Mouse (Mus musculus): ENCODE measurements around the gene Chrm1.

The Chrm1 gene

DNA sequence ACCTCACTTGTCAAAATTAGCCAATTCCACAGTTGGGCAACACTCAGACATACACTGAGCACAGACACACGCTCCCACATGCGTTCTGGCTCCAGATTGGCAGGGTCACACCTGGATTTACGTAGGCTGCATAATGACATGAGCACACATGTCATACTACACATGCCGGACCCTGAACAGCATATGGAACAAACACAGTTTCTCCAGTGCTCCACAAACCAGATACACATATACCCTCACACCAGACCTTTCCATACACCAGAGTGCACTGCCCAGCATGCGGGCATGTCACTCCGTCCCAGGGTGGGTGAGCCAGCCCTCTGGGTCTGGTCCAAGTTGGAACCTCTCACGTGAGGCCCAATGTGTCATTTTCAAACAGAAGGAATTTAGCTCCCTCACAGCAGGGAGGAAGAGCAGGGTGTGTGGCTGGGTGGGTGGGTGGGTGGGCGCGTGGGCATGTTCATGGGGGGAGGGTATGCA is at the start of gene Chrm1:
Gene Chrm1 (plus strand): TSS at position 430 of the 480 bp plus-strand sequence.
- no peak for DNase-seq (ENCODE audit: low read depth, low spot score)

DNA sequence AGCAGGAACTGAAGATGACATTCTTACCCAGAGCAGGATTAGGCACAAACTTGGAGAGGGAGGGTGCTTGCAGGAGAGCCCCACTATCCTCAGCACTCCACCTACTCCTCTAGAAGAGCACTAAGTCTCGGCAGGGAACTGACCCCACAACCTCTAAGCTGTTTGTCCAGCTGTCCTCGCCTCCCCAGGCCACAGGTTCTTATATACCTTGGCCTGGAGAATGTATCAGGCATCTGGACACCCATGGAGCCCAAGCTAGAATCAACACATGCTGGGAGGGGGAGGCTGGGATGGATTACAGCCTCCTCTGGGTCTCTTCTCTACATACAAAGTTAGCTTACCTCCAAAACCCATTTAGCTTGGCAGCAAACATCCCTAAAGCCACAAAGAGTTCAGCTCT is 49.2 kb upstream of the Chrm1 start:
- no peak for DNase-seq (ENCODE audit: low read depth, low spot score)

DNA sequence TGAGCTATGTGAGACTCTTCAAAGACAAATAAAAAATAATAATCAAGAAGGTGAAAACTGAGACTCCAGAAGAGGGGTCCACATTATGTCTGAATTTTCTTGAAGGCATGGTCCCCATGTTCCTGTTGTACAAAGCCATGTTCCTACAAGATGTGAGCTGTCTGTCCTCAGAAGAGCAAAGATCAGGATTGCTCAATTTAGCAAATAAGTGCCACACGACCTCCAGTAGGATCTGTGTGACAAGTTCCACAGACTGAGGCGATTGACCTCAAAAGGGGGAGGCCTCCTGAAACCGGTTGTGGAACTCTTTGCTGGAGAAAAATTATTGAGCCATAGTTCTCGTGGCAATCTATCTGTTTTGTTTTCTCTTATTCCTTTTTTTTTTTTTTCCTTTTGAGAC is 47.3 kb upstream of the Chrm1 start:
- DNase-seq (ENCODE audit: low read depth, low spot score): no peak

DNA sequence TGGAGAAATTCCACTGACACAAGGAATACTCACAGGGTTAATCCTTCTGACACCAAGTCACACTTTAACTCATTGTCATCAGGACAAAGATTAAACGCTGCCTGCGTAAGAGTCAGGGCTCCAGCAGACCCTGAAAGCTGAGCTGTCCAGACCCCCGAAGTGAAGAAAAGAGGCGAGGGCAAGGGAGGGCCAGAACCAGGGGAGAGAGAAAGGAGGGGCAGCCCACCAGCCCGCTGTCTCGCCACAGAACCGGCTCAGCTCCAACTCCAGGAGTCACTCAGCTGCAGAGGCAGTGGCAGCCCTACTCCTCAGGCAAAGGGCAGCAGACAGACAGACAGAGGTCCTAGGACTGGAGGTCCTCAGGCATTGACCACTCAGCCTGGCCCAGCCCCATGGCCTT is 45.7 kb upstream of the Chrm1 start, which contains the start of gene Slc22a6:
Gene Slc22a6 (plus strand): TSS at position 136 of the 400 bp plus-strand sequence.
- no peak for DNase-seq (ENCODE audit: low read depth, low spot score)

DNA sequence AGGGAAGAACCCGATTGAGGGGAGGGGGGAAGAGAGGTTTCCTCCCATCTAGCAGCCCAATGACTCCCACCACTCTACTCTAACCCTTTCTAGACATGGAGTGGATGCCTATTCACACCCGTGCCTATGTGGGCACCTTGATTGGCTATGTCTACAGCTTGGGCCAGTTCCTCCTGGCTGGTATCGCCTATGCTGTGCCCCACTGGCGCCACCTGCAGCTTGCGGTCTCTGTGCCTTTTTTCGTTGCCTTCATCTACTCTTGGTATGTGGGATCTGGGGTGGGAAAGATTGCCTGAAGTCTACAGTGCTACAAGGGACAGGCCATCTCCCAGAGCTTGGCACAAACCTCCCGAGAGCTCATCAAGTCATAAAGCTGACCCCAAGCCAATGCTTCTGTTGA is 42.5 kb upstream of the Chrm1 start:
- DNase-seq (ENCODE audit: low read depth, low spot score): no peak

DNA sequence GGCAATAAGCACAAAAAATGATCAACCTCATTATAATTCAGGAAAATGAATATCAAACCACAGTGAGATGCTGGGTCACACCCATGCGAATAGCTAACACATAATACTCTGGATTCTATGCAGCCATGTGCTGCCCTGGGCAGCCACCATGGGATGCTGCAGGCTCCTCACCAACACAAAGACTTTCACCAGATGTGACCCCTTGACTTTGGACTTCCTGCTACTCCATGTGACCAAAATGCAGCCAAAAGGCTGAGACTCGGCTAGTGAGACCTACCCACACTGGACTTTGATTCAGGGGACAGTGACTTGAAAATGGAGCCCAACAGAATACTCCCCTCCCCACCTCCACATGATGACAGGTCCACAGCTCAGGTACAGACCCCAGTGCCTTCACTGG is 33.3 kb upstream of the Chrm1 start:
- DNase-seq (ENCODE audit: low read depth, low spot score): no peak

DNA sequence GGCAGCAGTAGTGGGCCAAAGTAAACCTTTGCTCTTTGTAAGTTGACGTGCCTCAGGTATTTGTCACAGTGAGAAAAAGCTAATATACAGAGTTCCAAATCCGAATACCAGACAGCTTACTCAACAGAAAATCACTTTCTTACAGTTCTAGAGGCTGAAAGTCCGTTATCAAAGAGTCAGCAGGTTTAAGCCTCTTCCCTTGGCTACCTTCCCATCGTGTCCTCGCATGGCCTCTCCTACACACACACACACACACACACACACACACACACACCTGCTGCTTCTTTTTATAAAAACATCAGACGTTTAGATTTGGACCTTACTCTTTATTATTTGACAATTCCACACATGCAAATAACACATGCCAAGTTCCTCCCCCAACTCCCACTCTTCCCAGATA is 32.8 kb upstream of the Chrm1 start:
- no peak for DNase-seq (ENCODE audit: low read depth, low spot score)

DNA sequence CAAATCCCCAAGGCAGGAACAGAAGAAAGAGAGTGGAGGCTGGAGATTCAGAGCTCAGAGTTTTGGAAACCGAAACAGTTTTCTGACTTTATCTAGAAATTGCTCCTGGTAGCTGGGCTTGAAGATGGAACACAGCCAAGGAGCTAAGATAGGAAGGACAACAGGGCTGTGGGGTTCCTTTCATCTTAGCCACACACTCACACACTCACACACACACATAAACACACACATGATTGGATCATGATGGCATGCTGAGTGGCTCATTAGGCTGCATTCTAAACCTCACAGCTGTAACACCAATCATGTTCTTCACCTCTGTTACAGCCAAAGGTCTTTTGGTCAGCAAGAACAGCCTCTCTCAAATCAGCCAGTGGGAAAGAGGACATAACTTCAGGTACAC is 31.6 kb upstream of the Chrm1 start:
- no peak for DNase-seq (ENCODE audit: low read depth, low spot score)

DNA sequence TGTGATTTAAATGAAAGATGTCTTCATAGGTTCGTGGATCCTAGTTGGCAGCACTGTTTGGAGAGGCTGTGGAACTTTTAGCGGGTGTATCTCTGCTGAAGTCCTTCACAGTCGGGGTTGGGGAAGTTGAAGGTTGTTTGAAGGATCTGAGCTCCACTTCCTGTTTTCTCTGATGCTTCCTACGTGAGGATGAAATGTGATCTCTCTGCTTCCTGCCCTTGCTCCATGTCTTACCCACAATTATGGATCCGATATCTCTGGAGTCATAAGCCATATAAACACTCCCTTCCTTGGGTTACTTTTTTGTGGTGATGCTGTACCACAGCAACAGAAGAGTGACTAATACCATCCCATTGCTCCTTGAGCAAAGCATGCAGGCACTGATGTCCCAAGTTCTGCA is 21.5 kb upstream of the Chrm1 start:
- no peak for DNase-seq (ENCODE audit: low read depth, low spot score)

DNA sequence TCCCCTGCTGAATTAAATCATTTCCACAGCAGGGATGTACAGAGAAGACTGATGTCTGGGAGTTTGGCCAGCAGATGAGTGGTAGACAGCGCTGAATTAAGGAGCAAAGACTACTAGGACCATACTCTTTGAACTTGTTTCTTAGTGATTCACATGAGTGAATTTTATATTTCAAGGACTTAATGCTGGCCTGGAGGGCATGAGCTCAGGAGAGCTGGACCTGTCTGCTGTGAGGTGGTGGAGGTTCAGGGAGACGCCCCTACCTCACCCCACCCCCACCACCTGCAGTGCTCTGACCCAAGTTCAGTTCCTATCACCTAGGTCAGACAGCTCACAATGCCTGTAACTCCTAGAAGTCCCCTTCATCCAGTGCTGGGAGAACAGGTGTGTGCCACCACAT is 17.2 kb upstream of the Chrm1 start:
- no peak for DNase-seq (ENCODE audit: low read depth, low spot score)

DNA sequence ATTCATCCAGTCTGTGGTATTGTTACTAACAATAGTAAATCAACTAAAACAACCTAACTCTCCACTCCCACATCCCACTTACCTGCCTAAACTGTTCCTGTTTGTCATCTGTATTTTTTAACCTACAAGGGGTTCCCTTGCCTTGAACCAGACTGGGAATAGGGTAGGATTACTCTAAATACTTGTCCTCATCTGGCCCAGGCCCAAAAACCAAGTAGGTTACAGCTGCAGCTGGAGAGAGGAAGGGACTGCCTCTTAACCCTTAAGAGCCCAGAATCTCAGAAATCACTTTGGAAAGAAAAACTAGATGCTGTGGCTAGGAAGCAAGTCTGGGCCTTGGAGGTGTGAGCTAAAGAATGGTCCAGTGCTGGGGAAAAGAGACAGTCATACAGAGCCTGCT is 7.8 kb upstream of the Chrm1 start:
- no peak for DNase-seq (ENCODE audit: low read depth, low spot score)

DNA sequence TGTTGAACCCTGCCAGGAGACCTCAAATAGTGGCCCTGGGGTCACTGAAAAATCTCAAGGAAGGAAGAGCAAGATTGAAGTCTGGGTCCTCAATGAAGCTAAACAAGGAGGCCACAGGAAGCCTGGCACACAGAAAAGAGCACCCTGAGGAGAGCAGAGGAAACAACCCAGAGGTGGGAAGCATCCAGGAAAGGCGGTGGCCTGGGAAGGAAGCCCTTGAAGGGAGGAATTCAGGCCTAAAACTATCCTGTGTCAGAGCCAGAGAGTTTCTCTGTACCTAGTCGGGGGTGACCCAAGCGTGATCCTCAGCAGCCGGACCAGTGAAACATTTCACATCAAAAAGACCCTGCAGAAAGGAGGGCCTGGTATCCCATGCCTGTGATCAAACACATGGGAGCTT is 7.2 kb upstream of the Chrm1 start:
- no peak for DNase-seq (ENCODE audit: low read depth, low spot score)

DNA sequence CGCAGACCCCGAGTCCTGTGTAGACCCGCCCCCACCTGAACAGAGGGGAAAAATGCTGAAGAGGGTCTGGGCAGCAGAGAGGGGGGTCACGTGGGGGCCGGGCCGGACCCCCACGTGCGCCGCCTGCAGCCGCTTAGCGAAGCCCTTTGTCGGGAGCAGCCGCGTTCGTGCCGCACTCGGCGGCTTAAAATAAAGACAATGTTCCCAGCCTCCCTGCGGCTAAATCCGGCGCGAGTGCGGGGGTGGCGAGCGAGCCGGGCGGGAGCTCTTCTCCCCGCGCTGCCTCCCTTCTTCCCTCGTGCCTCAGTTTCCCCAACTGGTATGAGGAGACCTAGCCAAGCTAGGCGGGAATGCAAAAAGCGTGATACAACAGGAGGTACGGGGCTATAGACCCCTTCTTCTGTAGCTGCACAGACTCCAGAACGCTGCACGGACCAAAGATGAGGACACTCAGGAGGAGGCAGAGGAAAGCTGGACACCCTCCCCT is 1.7 kb upstream of the Chrm1 start:
- DNase-seq (ENCODE audit: low read depth, low spot score): no peak

DNA sequence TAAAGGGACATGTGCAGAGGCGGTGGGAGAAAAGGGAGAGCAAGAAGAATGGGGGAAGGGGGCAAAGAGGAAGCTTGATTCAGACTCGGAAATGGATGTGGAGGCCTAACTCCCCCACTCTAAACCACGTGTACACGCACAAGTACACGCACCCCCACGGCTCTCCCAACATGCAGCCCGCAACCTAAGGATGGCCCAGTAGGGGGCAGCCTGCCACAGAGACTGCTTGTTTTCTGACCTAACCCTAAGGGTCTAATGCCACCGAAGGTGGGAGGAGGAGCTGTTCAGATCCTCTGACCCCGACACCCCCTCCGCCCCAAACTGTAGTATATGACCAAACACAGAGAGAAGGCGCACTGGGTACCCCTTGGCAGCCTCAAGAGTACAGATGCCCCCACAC is 1.3 kb upstream of the Chrm1 start:
- DNase-seq (ENCODE audit: low read depth, low spot score): peak; percentile 48

DNA sequence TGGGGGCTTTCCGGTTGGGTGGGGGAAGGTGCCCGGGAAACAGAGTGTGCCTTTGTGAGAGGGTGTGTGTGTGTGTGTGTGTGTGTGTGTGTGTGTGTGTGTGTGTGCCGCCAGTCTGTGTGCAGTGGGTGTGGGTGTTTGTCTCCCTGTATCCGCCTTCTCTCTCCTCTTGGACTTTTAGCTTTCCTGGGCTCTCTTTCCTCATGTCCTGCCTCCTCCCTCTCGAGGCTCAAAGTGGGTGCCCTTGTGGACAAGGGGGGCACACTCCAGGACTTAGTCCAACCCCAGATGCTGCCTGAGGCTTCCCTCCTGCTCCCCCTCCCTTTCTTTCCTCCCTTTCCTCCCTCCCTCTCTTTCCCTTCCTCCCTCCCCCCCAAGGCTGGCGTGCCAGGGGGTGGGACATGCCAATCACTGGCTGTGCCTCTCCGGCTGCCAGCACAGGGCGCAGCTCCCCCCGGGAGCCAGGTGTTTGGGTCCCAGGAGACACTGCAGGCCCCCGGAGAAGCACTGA is 377 bp downstream of the Chrm1 start:
- DNase-seq (ENCODE audit: low read depth, low spot score): no peak

DNA sequence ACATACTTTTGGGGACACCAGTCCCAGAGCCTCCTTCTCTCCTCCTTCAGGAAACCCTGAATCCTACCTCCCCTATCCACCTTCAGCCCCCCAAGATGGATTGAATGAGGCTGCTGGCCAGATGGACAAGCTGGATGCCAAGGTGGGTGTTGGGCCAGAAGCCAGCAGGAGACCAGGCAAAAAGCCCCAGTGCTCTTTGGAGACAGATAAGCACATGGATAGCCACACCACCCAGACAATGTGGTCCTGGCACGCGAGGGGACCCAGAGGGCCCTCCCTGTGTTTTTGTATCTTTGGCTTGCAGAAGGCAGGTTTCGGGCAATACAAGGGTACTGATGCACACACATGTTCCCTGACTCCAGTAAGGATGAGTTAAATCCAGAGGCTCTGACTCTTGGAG is 1.3 kb downstream of the Chrm1 start:
- no peak for DNase-seq (ENCODE audit: low read depth, low spot score)

DNA sequence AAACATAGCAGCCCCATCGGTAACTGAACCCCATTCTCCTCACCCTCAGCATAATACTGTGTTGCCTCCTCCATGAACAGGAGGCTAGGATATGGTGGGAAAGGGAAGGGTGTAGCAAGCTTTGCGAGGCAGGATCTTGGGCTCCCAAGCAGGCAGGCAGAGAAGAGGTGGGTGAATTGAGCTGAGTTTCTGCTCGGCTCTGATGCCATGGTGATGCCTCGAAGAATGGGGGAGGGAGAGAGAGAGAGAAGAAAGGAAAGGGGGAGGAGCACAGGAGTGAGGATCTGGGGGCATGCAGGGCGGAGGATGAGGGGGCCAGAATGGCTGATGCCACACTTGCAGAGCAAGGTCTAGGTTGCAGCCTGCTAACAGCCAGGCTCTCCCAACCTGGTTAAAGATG is 2.2 kb downstream of the Chrm1 start:
- no peak for DNase-seq (ENCODE audit: low read depth, low spot score)

DNA sequence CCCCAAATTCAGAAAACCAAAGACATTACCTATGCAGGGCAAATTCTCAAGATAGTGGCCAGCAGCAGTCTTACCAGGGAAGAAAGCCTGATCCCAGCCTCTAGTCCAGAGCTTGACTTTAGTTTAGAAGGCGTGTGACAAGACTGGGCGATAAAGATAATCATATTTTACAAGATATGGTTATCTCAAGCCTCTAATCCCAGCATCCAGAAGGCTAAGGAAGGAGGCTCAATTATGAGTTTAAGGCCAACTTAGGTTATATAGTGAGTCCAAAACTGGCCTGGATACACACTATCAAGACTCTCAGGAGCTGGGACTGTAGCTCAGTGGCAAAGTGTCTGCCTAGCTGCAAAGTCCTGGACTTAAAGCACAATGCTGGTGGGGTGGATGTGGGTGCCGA is 9.3 kb downstream of the Chrm1 start:
- DNase-seq (ENCODE audit: low read depth, low spot score): no peak

DNA sequence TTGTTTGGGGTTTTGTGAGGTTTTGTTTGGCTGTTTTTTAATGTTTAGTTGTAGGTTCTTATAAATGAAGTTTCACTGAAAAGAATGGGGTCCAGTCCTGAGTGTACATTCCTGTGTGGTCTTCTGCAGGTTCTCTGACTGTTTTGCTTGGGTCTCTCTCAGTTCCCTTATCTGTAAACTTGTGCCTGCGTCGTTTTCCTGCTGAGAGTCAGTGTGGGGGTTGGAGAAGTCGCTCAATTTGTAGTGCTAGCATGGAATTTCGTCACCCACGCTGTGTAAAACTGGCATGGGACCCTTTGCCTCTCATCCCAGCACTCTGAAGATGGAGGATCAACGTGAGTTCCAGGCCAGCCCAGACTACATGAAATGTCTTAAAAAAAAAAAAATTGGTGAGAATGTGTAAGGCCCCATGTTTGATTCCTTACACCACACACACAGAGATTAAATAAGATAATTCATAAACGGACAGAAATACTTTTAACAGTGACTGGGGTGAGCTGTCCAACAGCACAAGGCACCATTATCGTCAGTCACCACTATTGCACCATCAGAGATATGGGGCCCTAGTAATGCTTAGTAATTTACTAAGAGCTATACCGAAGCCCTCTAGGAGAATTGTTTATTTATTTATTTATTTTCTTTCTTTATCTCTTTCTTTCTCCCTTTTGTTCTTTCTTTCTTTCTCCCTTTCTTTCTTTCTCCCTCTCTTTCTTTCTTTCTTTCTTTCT is 9.9 kb downstream of the Chrm1 start:
- no peak for DNase-seq (ENCODE audit: low read depth, low spot score)

DNA sequence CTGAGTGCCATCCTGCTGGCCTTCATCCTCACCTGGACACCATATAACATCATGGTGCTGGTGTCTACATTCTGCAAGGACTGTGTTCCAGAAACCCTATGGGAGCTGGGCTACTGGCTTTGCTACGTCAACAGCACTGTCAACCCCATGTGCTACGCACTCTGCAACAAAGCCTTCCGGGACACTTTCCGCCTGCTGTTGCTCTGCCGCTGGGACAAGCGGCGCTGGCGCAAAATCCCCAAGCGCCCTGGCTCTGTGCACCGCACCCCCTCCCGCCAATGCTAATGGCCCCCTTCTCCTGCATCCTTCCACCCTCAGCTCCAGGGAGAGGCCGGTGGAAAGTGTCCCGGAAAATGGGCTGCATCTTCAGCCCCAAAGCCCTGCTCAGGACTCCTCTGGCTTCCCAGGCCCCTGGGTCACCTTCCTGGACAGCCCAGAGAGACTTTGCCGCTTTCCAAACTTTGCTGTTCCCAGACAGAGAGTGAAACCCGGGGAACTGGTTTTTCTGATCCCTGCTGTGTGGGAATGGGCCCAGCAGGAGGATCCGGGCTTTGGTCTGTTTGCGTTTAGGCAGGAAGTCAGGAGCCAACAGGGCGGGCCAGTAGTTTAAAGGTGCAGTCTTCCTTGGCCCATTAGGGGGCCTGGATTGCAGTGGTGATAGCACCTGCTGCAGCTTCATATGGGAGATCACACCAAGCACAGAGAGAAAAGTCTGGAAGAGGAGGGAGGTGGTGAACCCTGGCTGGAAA is 15.6 kb downstream of the Chrm1 start:
- DNase-seq (ENCODE audit: low read depth, low spot score): peak; percentile 43

DNA sequence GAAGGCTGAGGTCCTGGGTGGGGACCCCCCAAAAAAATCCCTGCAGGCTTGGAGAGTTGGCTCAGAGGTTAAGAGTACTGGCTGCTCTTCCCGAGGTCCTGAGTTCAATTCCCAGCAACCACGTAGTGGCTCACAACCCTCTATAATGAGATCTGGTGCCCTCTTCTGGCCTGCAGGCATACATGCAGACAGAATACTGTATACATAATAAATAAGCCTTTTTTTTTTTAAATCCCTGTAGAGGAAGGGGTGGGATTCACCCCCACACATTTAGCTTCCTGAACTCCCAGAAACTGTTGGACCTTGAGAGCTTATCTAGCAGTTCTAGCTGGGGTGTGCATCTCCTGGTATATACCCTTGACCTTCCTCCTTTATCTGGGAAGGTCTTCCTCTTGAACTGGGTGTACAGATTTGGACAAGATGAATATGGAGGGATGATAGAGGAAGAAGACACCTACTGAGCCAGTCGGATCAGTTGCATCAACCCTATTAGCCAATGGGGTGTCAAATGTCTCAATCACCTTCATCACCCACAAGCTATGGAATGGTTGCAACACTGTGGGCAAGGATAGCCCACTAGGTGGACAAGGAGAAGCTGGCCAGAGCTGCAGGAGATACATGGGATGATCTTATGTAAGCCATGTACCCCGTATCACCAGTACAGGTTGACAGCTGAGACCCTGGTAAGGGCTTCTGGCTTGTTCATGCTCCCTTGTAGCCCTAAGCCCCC is 18.2 kb downstream of the Chrm1 start:
- DNase-seq (ENCODE audit: low read depth, low spot score): no peak

DNA sequence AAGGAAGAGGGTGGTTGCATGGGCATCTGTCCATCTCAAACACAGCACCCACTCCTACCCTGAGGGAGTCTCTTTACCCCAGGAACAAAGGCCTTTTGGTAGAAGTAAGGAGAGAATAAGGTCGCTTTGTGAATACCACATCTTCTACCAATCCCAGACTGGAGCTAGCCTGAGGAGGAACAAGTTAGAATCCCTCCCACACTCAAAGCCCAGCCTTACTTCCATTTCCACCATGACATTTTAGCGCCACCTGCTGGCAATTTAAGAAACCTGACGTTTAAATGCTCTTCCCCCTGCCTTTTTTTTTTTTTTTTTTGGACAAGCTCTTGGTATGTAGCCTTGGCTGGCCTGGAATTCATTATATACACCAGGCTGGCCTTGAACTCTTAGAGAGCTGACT is 19.4 kb downstream of the Chrm1 start:
- peak; percentile 72 for DNase-seq (ENCODE audit: low read depth, low spot score)
